Mouse (Mus musculus) MEL (cell line): Measurements from ENCODE around the gene Hic1.

Source experiments
- CTCF ChIP-seq, 3 experiments: IDR thresholded peaks in 2 of 3; conservative IDR thresholded peaks in 1 of 3; 2 replicates each; pipeline ENCODE4 v1.5.1; 2011 to 2012; ENCODE audit warnings: low read length in 3 of 3, low read depth in 2 of 3, mild to moderate bottlenecking in 2 of 3, improper control_type of control experiment in 1 of 3, inconsistent platforms in 1 of 3, mixed read lengths in 1 of 3, moderate library complexity in 1 of 3; ENCODE audit not compliant: control insufficient read depth in 1 of 3, insufficient read depth in 1 of 3, poor library complexity in 1 of 3, severe bottlenecking in 1 of 3
- E2F4 ChIP-seq: IDR thresholded peaks from 2 replicates; pipeline ENCODE4 v1.6.1; 2011; ENCODE audit warnings: low read depth, low read length, improper control_type of control experiment, borderline replicate concordance
- ELF1 ChIP-seq: IDR thresholded peaks from 2 replicates; pipeline ENCODE4 v1.6.1; 2014; ENCODE audit warnings: low read depth, mild to moderate bottlenecking, inconsistent platforms, low read length, improper control_type of control experiment, moderate library complexity
- GATA1 ChIP-seq: IDR thresholded peaks from 2 replicates; pipeline ENCODE4 v1.6.1; 2011; ENCODE audit warnings: low read depth, low read length, improper control_type of control experiment
- HCFC1 ChIP-seq: IDR thresholded peaks from 2 replicates; pipeline ENCODE4 v1.6.1; 2012; ENCODE audit warnings: low read depth, mild to moderate bottlenecking, inconsistent platforms, low read length, improper control_type of control experiment, moderate library complexity
- MAZ ChIP-seq: IDR thresholded peaks from 2 replicates; pipeline ENCODE4 v1.6.1; 2012; ENCODE audit warnings: low read depth, mild to moderate bottlenecking, inconsistent platforms, low read length, improper control_type of control experiment
- NELFE ChIP-seq: IDR thresholded peaks from 2 replicates; pipeline ENCODE4 v1.6.1; 2011; ENCODE audit warnings: low read depth, low read length, improper control_type of control experiment
- POLR2A ChIP-seq, 2 experiments: IDR thresholded peaks; 2 replicates each; pipeline ENCODE4 v1.6.1; 2011 to 2012; ENCODE audit warnings: low read length in 2 of 2, mild to moderate bottlenecking in 2 of 2, control low read depth in 1 of 2, improper control_type of control experiment in 1 of 2, low read depth in 1 of 2, moderate library complexity in 1 of 2; ENCODE audit not compliant: control insufficient read depth in 1 of 2, insufficient read depth in 1 of 2, poor library complexity in 1 of 2
- RCOR1 ChIP-seq: IDR thresholded peaks from 2 replicates; pipeline ENCODE4 v1.6.1; 2012; ENCODE audit warnings: low read depth, mild to moderate bottlenecking, inconsistent platforms, low read length, improper control_type of control experiment
- UBTF ChIP-seq: IDR thresholded peaks from 2 replicates; pipeline ENCODE4 v1.6.1; 2012; ENCODE audit warnings: low read depth, mild to moderate bottlenecking, inconsistent platforms, low read length, improper control_type of control experiment, moderate library complexity, borderline replicate concordance; ENCODE audit not compliant: insufficient read depth
- USF2 ChIP-seq, 2 experiments: IDR thresholded peaks; 2 replicates each; pipeline ENCODE4 v1.6.1; 2011 to 2012; ENCODE audit warnings: improper control_type of control experiment in 2 of 2, low read length in 2 of 2, borderline replicate concordance in 1 of 2, inconsistent platforms in 1 of 2, low read depth in 1 of 2, mild to moderate bottlenecking in 1 of 2; ENCODE audit not compliant: insufficient read depth in 1 of 2
- ZC3H11A ChIP-seq: IDR thresholded peaks from 2 replicates; pipeline ENCODE4 v1.6.1; 2012; ENCODE audit warnings: low read depth, mild to moderate bottlenecking, inconsistent platforms, low read length, improper control_type of control experiment
- ZKSCAN1 ChIP-seq: IDR thresholded peaks from 2 replicates; pipeline ENCODE4 v1.6.1; 2012; ENCODE audit warnings: low read depth, mild to moderate bottlenecking, inconsistent platforms, low read length, improper control_type of control experiment, moderate library complexity

GRCm38 (mm10) chr11:75133391-75133790 lies 35.9 kb downstream of the Hic1 start:
- TF ChIP-seq CTCF (IDR thresholded peaks at IDR 0.05 in 2 of 3, conservative IDR thresholded peaks at IDR 0.05 in 1 of 3; ENCODE audit: control insufficient read depth in 1 of 3, insufficient read depth in 1 of 3, low read depth in 2 of 3, low read length in 3 of 3, poor library complexity in 1 of 3, severe bottlenecking in 1 of 3) (no peak), HCFC1 (no peak), ZC3H11A (no peak), ELF1 (no peak), MAZ (no peak), NELFE (no peak), E2F4 (no peak), RCOR1 (no peak), ZKSCAN1 (no peak), UBTF (no peak), POLR2A (IDR thresholded peaks at IDR 0.05; ENCODE audit: control insufficient read depth in 1 of 2, insufficient read depth in 1 of 2, low read depth in 1 of 2, low read length in 2 of 2, poor library complexity in 1 of 2) (no peak), GATA1 (no peak), USF2 (IDR thresholded peaks at IDR 0.05; ENCODE audit: borderline replicate concordance in 1 of 2, insufficient read depth in 1 of 2, low read depth in 1 of 2, low read length in 2 of 2) (no peak)
